Mouse (Mus musculus) induced T-regulatory cell, adult 2 months (primary cell): ENCODE results near the gene Prkg1.
A peak's percentile ranks its signal among the peaks of the same experiment; 100 is the strongest.

Source experiments
- DNase-seq: peaks from one replicate; pipeline ENCODE4 v3.0.0-alpha.2; 2012; ENCODE audit warnings: low read depth

Prkg1 gene

GRCm38 (mm10) chr19:30843637-30844036 is 921.2 kb downstream of the Prkg1 start:
- no peak for DNase-seq

- DNase-seq, result peak; percentile 38
Observed at GRCm38 (mm10) chr19:30843052-30843564, 921.7 kb downstream of the Prkg1 start.

- DNase-seq, result no peak
Observed at GRCm38 (mm10) chr19:30842640-30843039, 922.2 kb downstream of the Prkg1 start.

- no peak for DNase-seq
Observed at GRCm38 (mm10) chr19:30833045-30833651, 931.7 kb downstream of the Prkg1 start.

- DNase-seq, result no peak
Observed at GRCm38 (mm10) chr19:30829231-30829775, 935.5 kb downstream of the Prkg1 start.

- DNase-seq, result peak; percentile 20
Observed at GRCm38 (mm10) chr19:30827820-30828219, 937.0 kb downstream of the Prkg1 start.

GRCm38 (mm10) chr19:30826106-30826505 is 938.7 kb downstream of the Prkg1 start:
- no peak for DNase-seq

GRCm38 (mm10) chr19:30815661-30816060 is 949.2 kb downstream of the Prkg1 start:
- no peak for DNase-seq

- no peak for DNase-seq
Observed at GRCm38 (mm10) chr19:30806265-30806664, 958.6 kb downstream of the Prkg1 start.

- no peak for DNase-seq
Observed at GRCm38 (mm10) chr19:30780803-30781202, 984.0 kb downstream of the Prkg1 start.

GRCm38 (mm10) chr19:30768316-30768715 is 996.5 kb downstream of the Prkg1 start:
- DNase-seq, result no peak

- no peak for DNase-seq
Observed at GRCm38 (mm10) chr19:30744426-30744825, 1020.4 kb downstream of the Prkg1 start.

GRCm38 (mm10) chr19:30699130-30699529 is 1065.7 kb downstream of the Prkg1 start:
- no peak for DNase-seq

GRCm38 (mm10) chr19:30691258-30691657 is 1073.6 kb downstream of the Prkg1 start:
- DNase-seq, result no peak

- no peak for DNase-seq
Observed at GRCm38 (mm10) chr19:30690691-30691090, 1074.1 kb downstream of the Prkg1 start.

GRCm38 (mm10) chr19:30687942-30688341 is 1076.9 kb downstream of the Prkg1 start:
- DNase-seq, result no peak

- no peak for DNase-seq
Observed at GRCm38 (mm10) chr19:30676308-30676707, 1088.5 kb downstream of the Prkg1 start.

GRCm38 (mm10) chr19:30664269-30664668 is 1100.6 kb downstream of the Prkg1 start:
- peak; percentile 25 for DNase-seq

GRCm38 (mm10) chr19:30642629-30643170 is 1122.1 kb downstream of the Prkg1 start:
- no peak for DNase-seq

GRCm38 (mm10) chr19:30637471-30637870 is 1127.4 kb downstream of the Prkg1 start:
- no peak for DNase-seq

GRCm38 (mm10) chr19:30631051-30631450 is 1133.8 kb downstream of the Prkg1 start:
- DNase-seq, result no peak

GRCm38 (mm10) chr19:30626036-30626435 is 1138.8 kb downstream of the Prkg1 start:
- no peak for DNase-seq

GRCm38 (mm10) chr19:30625391-30625790 is 1139.4 kb downstream of the Prkg1 start:
- no peak for DNase-seq

GRCm38 (mm10) chr19:30623620-30624019 is 1141.2 kb downstream of the Prkg1 start:
- no peak for DNase-seq
